Mouse (Mus musculus) CH12.LX (cell line): ENCODE data around the gene Dact3.

Source experiments
- HCFC1 ChIP-seq: IDR thresholded peaks from 2 replicates; pipeline ENCODE4 v1.6.1; 2012; ENCODE audit warnings: low read depth, mild to moderate bottlenecking, inconsistent platforms, low read length, improper control_type of control experiment
- ZC3H11A ChIP-seq: IDR thresholded peaks from 2 replicates; pipeline ENCODE4 v1.6.1; 2012; ENCODE audit warnings: low read depth, mild to moderate bottlenecking, inconsistent platforms, low read length, improper control_type of control experiment

DNA sequence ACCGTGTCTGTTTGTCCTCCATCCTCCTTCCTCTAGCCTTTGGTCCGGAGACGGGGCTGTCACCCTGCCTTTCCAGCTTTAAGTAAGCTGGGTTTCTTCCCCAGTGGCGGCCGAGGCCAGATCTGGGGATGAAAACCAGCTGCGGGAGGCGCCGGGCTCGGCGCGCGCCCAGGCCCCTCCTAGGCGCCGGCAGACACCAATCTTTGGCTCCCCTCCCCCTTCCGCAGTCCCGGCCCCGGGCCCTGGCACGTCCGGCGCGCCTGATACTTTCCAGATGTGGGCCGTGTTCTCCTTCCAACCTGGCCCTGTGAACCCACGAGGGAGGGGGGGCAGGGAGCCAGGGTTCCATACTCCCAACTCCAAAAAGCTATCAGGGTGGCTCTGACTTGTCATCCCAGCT, 15.8 kb downstream of the Dact3 start:
- TF ChIP-seq ZC3H11A (no peak), HCFC1 (no peak)
